Mouse (Mus musculus) heart, adult 2 months (tissue): ENCODE measurements around the gene Eif2ak3.

Source experiments
- CTCF ChIP-seq: fragments of 200-600 bp; IDR thresholded peaks from 2 replicates; pipeline ENCODE4 v1.8.1; 2022; ENCODE audit warnings: antibody characterized with exemption, mild to moderate bottlenecking, moderate library complexity
- POLR2A ChIP-seq: fragments of 200-500 bp; IDR thresholded peaks from 2 replicates; pipeline ENCODE4 v1.6.1; 2011; ENCODE audit warnings: mild to moderate bottlenecking, low read depth, low read length, control low read depth; ENCODE audit not compliant: insufficient read depth

DNA sequence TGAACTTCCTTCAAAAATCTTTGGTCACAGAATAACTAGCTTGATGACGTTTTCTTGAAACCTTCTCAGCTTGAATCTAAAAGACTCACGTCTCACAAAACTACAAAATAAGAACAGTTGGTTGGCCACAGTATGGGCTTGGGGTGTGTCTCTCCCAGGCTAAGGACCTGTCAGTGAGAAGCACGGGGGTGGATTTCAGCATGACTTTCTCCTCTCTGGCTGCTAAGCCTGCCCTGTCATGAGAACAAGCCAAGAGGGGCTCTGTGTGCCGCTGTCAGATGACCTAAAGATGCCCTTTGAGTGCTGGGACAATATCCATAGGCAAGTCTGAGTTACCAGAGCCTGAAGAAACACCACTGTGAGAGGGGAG lies 31.8 kb upstream of the Eif2ak3 start:
- TF ChIP-seq CTCF (no peak), POLR2A (no peak)
